Mouse (Mus musculus): ENCODE measurements around the gene Tmem270.

- TF ChIP-seq CTCF (IDR thresholded peaks at IDR 0.05; ENCODE audit: low read depth, low read length) (no peak), POLR2A (IDR thresholded peaks at IDR 0.05; ENCODE audit: borderline replicate concordance, low read depth, low read length) (no peak)
Measured at GRCm38 (mm10) chr5:134911901-134912300, 5.4 kb upstream of the Tmem270 start.
